Mouse (Mus musculus) gastrocnemius, postnatal 14 days (tissue): ENCODE results near the gene Gin1. TPM values are rescaled to one million over a fixed set of nuclear protein-coding genes. Genes with fewer than 3 reads are reported as not detected.
A peak's percentile ranks its signal among the peaks of the same experiment; 100 is the strongest.
"Not testable (repeated sequence)": the region's sequence is repeated elsewhere in the genome, so short reads cannot be mapped to it uniquely, and the experiment has no call there.

Experiments used
- DNase-seq: peaks from one replicate; pipeline ENCODE4 v3.0.0; 2021; ENCODE audit warnings: mixed read lengths
- intact Hi-C: fragments of 180-260 bp; cut with DNase I; formaldehyde crosslinking; loops from one replicate; pipeline ENCODE4 v1.15.1; 2025; ENCODE audit warnings: low total_unique reads
- long read RNA-seq, 2 experiments: library from polyadenylated mRNA; stranded (forward); transcript quantifications; one replicate each; pipeline ENCODE4 v2.0.0; 2021
- total RNA-seq, 2 experiments: library from RNA; stranded (reverse); gene quantifications; 2 replicates each; pipeline ENCODE4 v1.2.3; 2021

Gin1 gene
- total RNA-seq, result 1 to 10 TPM; 3.4 to 3.9 TPM
- long read RNA-seq, experiment 1, partial matches to known transcripts, result 0 of 4 reads
- long read RNA-seq, experiment 1, other reads (novel, unspliced or antisense), result 1 of 4 reads
- long read RNA-seq, experiment 2, result 0 reads

DNA sequence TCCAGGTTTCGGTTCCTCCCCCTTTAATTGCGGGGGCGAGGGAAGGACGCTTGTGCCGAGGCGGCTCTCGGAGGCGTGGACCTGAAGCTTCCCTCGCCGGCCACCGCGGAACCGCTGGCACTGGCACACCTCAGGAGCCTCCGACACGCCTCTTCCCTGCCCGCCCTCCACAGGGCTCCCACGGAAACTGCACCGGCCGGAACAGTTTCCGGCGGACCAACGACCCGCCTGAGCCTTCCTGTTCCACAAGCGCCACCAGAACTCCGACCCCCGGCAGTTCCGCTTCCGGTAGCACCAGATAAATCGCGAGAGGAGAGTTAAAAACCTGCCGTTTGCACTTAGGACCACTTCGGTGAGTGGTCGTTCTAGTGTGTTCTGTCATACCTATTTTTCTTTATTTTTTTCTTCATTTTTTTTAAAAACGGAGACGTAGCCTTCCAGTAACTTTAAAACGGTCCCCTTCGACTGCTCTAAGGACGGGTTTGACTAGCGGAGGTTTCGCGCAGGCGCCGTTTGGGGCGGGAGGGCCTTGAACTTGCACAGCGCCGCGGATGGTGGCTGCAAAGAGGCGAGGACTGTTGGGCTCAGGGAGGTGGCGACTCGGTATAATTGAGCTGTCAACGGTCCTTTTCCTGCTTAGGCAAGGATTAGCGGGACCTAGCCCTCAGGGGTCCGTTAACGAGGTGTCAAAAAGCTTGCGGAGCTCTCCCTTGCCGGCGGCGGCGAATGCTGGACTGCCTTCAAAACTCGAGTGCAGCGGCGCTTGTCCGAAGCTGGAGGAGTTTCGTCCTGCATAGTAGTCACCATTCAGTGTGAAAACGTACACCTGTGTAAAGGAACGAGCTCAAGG, at the start of gene Gin1, which contains the start of gene Ppip5k2:
Gene Gin1 (plus strand): TSS at position 269 of the 850 bp plus-strand sequence.
Gene Ppip5k2 (minus strand): TSS at position 508 of the 850 bp plus-strand sequence.
- intact Hi-C loops, result no loop called here
- DNase-seq, result peak; percentile 95

DNA sequence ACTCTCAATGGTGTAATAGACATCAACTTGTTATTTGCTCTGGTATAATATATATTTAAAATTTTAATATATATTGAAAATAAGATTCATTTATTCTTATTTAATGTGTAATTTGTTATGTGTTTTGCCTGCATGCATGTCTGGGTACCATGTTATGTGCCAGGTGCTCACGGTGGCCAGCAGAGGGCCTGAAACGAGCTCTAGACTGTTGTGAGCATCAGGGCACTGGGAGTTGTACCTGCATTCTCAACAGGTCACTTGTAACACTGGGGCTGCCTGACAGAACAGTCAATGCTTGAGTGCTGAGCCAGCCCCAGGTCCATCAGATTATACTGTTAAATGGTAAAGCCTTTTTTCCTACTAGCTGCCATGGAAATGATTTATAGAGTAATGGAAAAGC, 43.2 kb upstream of the Gin1 start:
- no peak for DNase-seq
- intact Hi-C loops, result no loop called here

DNA sequence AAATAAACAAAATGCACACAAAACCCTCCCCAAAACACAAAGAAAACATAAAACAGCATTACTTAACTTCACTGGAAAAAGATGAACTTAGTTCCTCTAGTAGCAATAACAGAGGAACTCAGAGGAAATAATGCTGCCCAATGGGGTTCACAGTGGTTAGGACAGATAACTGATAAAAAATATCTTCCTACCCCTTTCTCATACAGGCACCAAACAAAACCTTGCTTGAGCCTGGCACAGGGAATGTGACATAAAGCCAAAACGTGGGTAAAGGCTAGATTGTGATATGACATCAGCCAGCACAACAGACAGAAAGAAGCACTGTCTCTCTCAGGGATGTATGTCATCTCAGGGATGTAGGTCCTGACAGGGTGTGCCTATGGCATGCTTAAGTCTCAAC, 40.6 kb upstream of the Gin1 start:
- intact Hi-C loops, result no loop called here
- DNase-seq, result no peak

DNA sequence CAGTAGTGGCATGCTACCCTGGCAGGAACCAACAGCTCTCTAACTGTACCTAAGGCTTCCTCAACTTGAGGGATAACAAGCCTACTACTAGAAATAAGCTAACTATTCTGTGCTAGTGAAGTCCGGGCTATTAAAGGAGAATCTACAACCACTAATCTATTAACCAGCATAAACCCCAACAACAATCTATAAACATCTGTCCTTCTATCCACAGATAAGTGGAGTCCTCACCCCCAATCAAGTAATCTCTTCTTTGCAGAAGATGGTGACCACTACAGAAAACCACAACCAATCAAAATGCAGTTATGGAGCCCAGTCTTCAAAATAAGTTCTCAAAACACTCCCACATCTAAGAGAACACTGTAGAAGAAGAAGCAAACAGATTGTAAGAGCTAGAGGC, 26.9 kb upstream of the Gin1 start:
- DNase-seq, result no peak
- intact Hi-C loops, result no loop called here

DNA sequence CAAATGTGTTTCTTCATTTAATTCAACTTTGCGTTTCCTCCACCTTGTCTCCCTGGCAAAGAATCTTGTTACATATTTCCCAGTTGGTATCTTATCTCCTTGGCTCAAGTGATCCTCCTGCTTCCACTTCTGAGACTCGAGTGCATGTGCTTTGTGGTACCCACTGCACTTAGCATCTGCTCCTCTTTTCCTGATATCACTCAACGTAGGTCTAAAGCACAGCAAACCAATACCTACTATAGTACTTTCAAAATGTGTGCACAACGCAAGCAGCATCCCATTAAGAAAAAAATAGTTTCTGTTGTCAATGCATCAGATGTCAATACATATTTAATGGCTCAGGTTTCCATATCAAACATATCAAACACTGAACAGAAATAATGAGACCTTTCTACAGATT, 24.3 kb upstream of the Gin1 start:
- no peak for DNase-seq
- intact Hi-C loops, result no loop called here

DNA sequence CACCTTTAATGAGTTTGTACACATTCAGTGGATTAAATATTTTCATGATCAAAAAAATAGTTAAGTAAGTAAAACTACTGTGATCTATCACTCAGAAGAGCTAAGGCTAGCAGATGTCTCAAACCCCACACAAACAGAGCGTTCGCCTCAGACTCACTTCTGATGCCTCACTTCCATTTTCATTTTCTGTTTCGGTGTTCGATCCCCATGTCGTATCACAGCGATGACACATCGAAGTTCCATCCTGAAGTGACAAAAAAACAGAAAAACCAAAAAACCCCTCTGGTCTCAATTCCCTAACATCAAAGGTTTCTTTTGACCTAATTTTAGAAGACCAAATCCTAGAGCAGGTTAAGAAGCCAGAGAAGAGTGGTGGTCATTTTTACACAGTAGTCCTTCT, 23.7 kb upstream of the Gin1 start:
- no peak for DNase-seq
- intact Hi-C loops, result no loop called here

DNA sequence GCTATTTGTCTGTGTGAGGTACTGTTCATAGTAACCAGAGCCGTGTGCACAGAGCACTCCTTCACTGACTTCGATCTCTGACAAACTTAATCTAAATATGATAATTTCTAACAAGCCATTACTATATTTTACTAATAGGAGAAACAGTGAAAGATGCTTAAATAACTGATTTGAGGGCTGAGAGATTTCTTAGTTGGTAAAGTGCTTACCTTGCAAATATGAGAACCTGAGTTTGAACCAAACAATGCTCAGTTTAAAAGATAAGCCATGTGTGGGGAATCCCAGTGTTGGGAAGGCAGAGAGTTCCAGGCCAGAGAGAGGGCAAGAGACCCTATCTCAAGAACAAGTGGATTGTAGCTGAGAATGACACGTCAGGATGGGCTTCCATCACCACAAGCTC, 21.8 kb upstream of the Gin1 start:
- no peak for DNase-seq
- intact Hi-C loops, result no loop called here

DNA sequence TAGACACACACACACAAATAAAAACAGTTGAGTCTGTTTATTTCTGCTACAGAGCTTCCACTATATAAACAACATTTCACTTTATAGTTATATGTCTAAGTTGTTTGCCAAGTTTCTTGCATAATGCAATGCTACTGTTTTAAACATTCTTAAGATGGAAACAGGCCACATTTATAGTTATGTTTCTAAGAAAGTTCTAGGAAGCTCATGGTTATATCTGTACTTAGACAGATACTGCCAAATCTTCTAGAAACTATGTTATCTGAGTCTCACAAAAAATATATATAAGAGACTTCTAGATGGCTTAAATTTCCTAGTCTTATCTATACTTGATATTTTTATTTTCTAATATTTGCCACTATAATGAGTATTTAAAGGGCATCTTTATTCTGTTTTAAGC, 16.8 kb upstream of the Gin1 start:
- no peak for DNase-seq
- intact Hi-C loops, result no loop called here

DNA sequence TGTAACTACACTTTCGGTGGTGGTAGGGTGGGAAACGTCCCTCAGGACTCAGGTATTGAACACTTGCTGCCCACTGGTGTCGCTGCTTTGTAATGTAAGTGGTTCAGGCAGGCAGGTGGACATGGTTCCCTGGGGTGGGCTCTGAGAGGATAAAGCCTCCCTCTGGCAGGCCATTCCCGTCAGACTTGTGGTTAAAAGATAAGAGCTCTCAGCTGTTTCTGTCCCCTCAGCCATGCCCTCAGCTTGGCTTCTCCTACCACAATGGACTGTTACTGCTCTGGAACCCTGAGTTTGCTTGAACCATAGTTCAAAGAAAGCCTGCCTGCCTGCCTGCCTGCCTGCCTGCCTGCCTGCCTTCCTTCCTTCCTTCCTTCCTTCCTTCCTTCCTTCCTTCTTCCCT, 15.6 kb upstream of the Gin1 start:
- intact Hi-C loops, result no loop called here
- no peak for DNase-seq

DNA sequence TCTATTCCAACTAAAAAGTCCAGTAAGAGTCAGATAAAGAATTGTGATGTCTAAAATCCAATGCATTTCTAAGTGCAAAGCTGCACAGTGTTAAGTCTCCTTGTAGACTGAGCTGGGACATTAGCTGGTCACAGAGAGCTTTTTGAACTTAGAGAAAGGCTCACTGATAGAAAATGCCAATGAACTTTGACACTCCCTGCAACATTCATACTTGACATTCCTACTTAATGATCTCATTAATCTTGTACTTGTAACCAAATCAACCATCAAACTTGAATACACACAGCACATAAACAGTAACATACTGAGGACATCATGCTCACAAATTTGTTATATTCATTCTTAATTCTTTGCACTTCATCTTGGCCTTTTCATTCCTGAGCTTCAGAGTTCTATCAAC, 10.1 kb upstream of the Gin1 start:
- no peak for DNase-seq
- intact Hi-C loops, result no loop called here

DNA sequence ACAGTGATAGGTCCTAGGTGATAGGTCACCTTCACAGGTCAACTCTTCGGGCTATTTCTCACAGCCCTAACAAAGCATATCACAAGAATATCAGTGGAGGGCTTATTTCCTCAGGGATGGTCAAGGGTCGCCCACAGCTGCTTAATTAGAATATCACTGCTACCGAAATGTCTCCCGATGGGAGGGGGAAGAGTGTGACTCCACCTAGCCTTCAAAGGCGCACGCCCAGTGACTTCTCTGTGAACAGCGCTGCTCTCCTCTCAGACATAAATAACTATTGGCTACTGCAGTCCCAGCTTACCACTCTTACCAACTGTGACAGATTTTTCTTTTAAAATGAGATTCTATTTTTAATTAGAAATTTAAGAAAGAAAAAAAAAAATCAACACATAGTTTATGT, 9.4 kb upstream of the Gin1 start:
- intact Hi-C loops, result no loop called here
- no peak for DNase-seq

DNA sequence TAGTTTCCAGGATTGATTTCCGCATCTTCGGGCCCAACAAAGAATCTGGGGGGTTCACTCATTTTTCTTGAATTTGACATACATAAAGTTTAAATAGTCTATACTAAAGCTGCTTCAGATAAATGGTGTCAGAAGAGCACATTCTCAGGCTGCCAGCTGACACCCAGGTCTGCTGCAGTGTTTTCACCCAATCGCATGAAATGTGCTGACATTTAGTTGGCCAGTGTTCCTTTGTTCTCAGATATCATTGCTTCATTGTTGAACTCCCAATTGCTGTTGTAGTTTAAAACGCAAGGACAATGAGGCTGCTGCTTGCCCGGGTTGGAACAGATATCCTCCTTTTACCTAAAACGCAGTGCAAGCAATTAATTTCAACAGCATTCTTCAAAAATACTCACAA, 8.5 kb upstream of the Gin1 start:
- no peak for DNase-seq
- intact Hi-C loops, result no loop called here

DNA sequence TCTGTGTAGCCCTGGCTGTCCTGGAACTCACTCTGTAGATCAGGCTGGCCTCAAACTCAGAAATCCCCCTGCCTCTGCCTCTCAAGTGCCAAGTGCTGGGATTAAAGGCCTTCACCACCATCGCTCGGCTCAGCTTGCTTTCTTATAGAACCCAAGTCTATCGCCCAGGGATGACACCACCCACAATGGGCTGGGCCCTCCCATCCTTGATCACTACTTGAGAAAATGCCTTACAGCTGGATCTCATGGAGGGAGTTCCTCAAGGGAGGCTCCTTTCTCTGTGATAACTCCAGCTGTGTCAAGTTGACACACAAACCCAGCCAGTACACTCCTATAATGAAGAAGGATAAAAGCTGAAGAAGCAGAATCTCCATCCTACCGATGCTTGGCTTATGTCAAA, 4.3 kb upstream of the Gin1 start:
- intact Hi-C loops, DNase-seq: not testable (repeated sequence)

DNA sequence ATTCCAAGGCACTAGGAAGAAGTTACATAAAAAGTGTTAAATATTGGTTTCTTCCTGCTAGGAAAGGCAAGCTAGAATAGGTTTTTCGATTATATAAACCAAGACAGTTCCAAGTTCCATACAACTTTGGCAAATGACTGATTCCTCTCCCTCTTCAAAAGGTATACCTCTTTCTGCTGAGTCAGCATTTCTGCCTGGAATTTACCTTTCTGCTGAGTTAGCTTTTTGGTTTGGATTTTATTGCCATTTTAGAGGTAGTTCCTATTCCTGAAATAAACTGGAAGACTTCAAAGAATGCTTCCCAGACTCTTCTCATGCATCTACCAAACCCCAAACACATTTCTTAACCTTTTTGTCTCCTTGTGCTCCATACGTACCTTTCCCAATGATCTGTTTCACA, 1.9 kb upstream of the Gin1 start:
- DNase-seq, result no peak
- intact Hi-C loops, result no loop called here

DNA sequence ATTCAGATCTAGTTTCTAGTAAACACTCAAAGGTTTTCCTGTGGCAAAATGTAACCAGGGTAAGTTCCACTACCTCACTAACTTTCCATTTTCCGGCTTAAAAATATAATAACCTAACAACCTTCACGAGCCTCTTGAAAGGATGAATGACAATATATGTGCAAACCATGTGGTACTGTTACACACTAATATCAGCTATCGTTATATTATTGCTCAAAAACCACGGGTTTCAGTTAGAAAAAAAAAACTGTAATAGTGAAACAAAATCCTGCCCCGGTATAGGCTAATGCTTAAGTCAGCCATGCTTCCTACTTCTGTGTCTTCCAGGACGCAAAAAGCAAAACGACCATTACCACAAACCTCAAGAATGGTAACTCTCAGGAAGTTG, 1.1 kb upstream of the Gin1 start:
- DNase-seq, result no peak
- intact Hi-C loops, result no loop called here

DNA sequence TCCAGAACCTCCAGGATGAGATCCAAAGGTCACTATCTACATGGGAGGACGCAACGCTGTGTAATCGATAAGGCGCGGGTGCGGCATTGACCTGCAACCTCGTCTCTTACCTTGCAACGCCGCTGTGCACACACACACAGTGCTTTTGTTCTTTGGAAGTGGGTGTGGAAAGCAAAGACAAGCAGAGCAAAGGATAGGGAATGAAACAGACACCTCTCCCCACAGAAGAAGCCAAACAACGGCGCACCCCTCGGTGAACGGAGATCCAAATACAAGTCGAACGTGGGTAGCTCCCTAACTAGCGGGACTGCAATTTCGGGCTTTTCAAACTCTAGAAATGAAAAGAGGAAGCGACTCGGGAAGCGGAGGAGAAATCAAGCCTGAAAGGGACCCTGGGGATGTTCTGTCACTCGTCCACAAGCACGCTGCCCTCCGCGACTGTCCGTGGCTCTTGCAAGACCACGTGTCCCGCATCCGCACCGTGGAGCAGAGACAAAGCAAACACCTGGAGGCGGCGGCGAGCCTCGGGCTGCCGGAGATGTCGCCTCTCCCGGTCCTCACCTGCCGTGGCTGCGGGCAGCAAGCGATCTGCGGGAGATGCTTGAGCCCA, 573 bp upstream of the Gin1 start:
- intact Hi-C loops, result no loop called here
- peak; percentile 7 for DNase-seq

DNA sequence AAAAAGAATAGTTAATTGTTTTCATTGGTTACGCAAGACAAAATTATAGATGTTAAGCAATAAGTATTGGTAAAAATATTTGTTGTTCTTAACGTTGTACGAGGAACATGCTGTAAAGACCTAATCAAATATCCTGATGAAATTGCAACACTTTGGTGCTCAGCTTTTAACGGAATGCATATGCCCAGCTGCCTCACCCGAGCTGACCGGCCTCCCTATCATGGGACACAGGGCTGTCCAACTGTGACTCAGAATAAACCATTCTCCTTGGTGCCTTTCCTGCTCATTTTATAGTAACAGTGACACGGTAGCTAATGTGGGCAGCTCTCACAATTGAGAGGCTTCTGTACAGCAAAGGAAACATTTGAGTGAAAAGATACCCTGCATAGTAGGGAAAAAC, 1.1 kb downstream of the Gin1 start:
- peak; percentile 7 for DNase-seq
- intact Hi-C loops, result no loop called here

DNA sequence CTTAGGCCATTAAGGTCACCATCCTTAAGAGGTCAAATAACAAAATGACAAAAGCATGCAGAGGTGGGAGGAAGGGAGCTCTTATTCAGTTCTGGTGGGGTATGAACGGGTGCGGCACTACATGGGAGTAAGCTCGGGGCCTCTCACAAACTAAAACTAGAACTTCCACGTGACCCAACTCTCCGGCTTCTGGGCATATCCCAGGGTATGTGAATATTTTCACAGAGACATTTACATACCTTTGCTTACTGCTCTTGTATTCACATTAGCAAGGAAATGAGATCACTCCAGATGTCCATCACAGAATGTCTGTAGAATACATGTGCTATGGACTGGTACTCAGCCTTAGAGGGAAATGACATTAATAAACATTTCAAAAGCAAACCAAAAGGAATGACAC, 1.8 kb downstream of the Gin1 start:
- DNase-seq, result no peak
- intact Hi-C loops, result no loop called here

DNA sequence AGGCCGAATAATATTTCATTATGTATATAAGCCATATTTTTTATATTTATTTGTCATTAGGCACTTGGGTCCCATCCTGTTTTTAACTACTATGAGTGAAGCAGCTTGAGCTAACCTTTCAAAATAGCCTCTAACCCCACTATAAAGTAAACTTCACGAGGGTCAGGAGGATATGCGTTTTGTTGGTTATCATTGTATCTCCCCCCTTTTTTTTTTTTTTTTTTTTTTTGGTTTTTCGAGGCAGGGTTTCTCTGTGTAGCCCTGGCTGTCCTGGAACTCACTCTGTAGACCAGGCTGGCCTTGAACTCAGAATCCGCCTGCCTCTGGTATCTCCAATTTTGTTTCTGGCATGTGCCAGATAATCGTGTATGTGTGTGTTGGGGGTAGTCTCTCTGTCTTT, 3.4 kb downstream of the Gin1 start:
- intact Hi-C loops, result no loop called here
- no peak for DNase-seq

DNA sequence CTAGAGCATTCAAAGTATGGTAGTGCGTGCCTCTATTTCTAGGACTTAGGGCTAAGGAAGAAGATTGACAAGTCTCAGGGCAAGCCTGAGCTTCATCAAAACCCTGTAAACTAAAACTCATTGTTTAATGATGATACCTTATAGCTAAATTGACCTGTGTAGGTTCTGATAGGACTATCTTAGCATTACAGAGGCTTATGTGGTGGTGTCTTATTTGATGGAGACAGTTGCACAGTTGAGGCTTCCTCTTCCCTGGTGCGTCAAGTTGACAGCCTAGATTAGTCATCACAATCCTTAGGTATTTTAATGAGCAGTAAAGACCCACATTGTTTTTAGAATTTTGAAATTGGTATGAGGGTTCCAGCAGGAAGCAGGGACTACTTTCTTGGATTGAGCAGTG, 4.0 kb downstream of the Gin1 start:
- intact Hi-C loops, result no loop called here
- no peak for DNase-seq

DNA sequence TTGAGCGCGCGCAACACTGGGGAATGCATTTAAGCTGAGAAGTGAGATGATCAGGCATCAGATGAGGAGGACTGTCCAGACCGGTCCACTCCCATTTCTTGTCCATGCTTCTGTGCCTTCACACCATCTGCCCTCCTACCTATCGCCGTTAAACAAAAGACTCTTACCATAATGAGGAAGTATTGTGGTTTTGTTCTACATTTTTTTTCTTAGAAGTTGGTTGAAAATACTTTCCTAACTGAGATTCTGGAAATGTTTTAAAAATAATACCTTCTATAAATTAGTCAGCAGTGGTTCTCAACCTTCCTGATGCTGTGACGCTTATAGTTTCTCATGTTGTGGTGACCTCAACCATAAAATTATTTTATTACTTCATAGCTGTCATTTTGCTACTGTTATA, 11.7 kb downstream of the Gin1 start:
- DNase-seq, result no peak
- intact Hi-C loops, result no loop called here
